Mouse (Mus musculus) neural tube, embryonic 15.5 days (tissue): ENCODE measurements around the gene Zfp334. TPM values are rescaled to one million over a fixed set of nuclear protein-coding genes. Genes with fewer than 3 reads are reported as not detected.

Source experiments
- ATAC-seq: fragments of 200-750 bp; cut with Nextera tagmentation; 2 replicates; pipeline ENCODE4 v1.8.0; 2017; ENCODE audit warnings: mild to moderate bottlenecking, moderate TSS enrichment, moderate library complexity; ENCODE audit not compliant: low FRiP score
- H3K27ac ChIP-seq: fragments of 300-500 bp; sonication (generic); replicated peaks from 2 replicates; pipeline ENCODE4 v1.5.1; 2015; ENCODE audit warnings: mild to moderate bottlenecking, inconsistent platforms
- H3K27me3 ChIP-seq: fragments of 300-500 bp; sonication (generic); replicated peaks from 2 replicates; pipeline ENCODE4 v1.6.1; 2015; ENCODE audit warnings: inconsistent platforms
- H3K36me3 ChIP-seq: fragments of 300-500 bp; sonication (generic); 2 replicates; pipeline ENCODE4 v1.6.1; 2015; ENCODE audit warnings: inconsistent platforms
- H3K4me1 ChIP-seq: fragments of 300-500 bp; sonication (generic); 2 replicates; pipeline ENCODE4 v1.6.1; 2015; ENCODE audit warnings: inconsistent platforms
- H3K4me2 ChIP-seq: fragments of 300-500 bp; sonication (generic); 2 replicates; pipeline ENCODE4 v1.6.1; 2015; ENCODE audit warnings: inconsistent platforms, mild to moderate bottlenecking, moderate library complexity
- H3K4me3 ChIP-seq: fragments of 300-500 bp; sonication (generic); replicated peaks from 2 replicates; pipeline ENCODE4 v1.5.1; 2015; ENCODE audit warnings: mild to moderate bottlenecking, inconsistent platforms
- H3K9ac ChIP-seq: fragments of 300-500 bp; sonication (generic); replicated peaks from 2 replicates; pipeline ENCODE4 v1.6.1; 2015; ENCODE audit warnings: mild to moderate bottlenecking, inconsistent platforms
- H3K9me3 ChIP-seq: fragments of 300-500 bp; sonication (generic); replicated peaks from 2 replicates; pipeline ENCODE4 v1.6.1; 2016; ENCODE audit warnings: inconsistent platforms
- WGBS: fragments of 180-500 bp; shearing (Covaris S2); methylation state at CpG from one replicate; pipeline ENCODE4 v1.1.7; 2015; ENCODE audit warnings: mixed read lengths; 5-methylcytosine and 5-hydroxymethylcytosine counted together
- polyA plus RNA-seq: library from polyadenylated mRNA; unstranded; fragments of >200 nt; fragmentation: Nextera tagmentation; extraction: Ambion mirVana; gene quantifications from 2 replicates; pipeline ENCODE4 v1.2.1, GENCODE M21; 2015

Zfp334 gene
- polyA plus RNA-seq = 7.2 and 7.4 TPM in 2 replicates

- H3K4me2 ChIP-seq = peak within 1 kb of the TSS; percentile 74
- H3K9me3 ChIP-seq = no peaks in the 10 kb centered on the region
- peak within 1 kb of the TSS; percentile 88 for H3K4me3 ChIP-seq
- peak within 1 kb of the TSS; percentile 95 for H3K27ac ChIP-seq
- peaks cover 27% of the 10 kb centered on the region for H3K4me1 ChIP-seq
- peak; percentile 89 for ATAC-seq
- peaks cover 37% of the 10 kb centered on the region for H3K36me3 ChIP-seq
- no peaks in the 10 kb centered on the region for H3K27me3 ChIP-seq
- WGBS = under 1% methylated on average over 40 of the region's 40 CpGs
- peak within 1 kb of the TSS; percentile 93 for H3K9ac ChIP-seq
These were observed at the start of gene Zfp334 for GRCm38 (mm10) chr2:165387844-165388495. TSS of gene Zfp334 (minus strand) at chr2:165388259.

- H3K27me3 ChIP-seq = no peaks in the 10 kb centered on the region
- WGBS = 67% methylated on average over 7 of the region's 7 CpGs
- no peaks in the 10 kb centered on the region for H3K4me1 ChIP-seq
- H3K9me3 ChIP-seq = no peaks in the 10 kb centered on the region
- H3K27ac ChIP-seq = no peak overlapping the region
- ATAC-seq = no peak
- no peak overlapping the region for H3K4me3 ChIP-seq
- H3K4me2 ChIP-seq = no peak overlapping the region
- no peak overlapping the region for H3K9ac ChIP-seq
- H3K36me3 ChIP-seq = no peaks in the 10 kb centered on the region
These were observed 40.6 kb upstream of the Zfp334 start for GRCm38 (mm10) chr2:165428694-165429093.

- Histone ChIP-seq H3K36me3 (no peaks in the 10 kb centered on the region), H3K27me3 (no peaks in the 10 kb centered on the region), H3K4me3 (no peak overlapping the region), H3K9me3 (no peaks in the 10 kb centered on the region), H3K4me1 (peaks cover 23% of the 10 kb centered on the region), H3K27ac (peak overlapping the region; percentile 56), H3K9ac (no peak overlapping the region), H3K4me2 (no peak overlapping the region)
- no peak for ATAC-seq
- WGBS = 46% methylated on average over 2 of the region's 2 CpGs
These were observed 32.1 kb upstream of the Zfp334 start for GRCm38 (mm10) chr2:165420195-165420594.

GRCm38 (mm10) chr2:165419670-165420111 is 31.6 kb upstream of the Zfp334 start:
- Histone ChIP-seq H3K4me2 (no peak overlapping the region), H3K36me3 (no peaks in the 10 kb centered on the region), H3K9ac (no peak overlapping the region), H3K27ac (peak overlapping the region; percentile 56), H3K4me3 (no peak overlapping the region), H3K9me3 (no peaks in the 10 kb centered on the region), H3K27me3 (no peaks in the 10 kb centered on the region), H3K4me1 (peaks cover 23% of the 10 kb centered on the region)
- no peak for ATAC-seq
- 58% methylated on average over 4 of the region's 4 CpGs for WGBS

GRCm38 (mm10) chr2:165418577-165418976 is 30.5 kb upstream of the Zfp334 start:
- Histone ChIP-seq H3K4me1 (peaks cover 26% of the 10 kb centered on the region), H3K27ac (no peak overlapping the region), H3K9ac (no peak overlapping the region), H3K4me3 (no peak overlapping the region), H3K36me3 (no peaks in the 10 kb centered on the region), H3K9me3 (no peaks in the 10 kb centered on the region), H3K4me2 (no peak overlapping the region), H3K27me3 (no peaks in the 10 kb centered on the region)
- ATAC-seq = no peak
- WGBS = 91% methylated on average over 2 of the region's 2 CpGs

- ATAC-seq = 0 out of 2 replicates have a peak, but pooled peaks have one; percentile 28
- Histone ChIP-seq H3K4me1 (peaks cover 26% of the 10 kb centered on the region), H3K27me3 (no peaks in the 10 kb centered on the region), H3K4me2 (no peak overlapping the region), H3K9ac (no peak overlapping the region), H3K36me3 (no peaks in the 10 kb centered on the region), H3K9me3 (no peaks in the 10 kb centered on the region), H3K4me3 (no peak overlapping the region), H3K27ac (peak overlapping the region; percentile 14; the same call in 1 of the 2 replicates)
- WGBS = 34% methylated on average over 7 of the region's 7 CpGs
These were observed 29.2 kb upstream of the Zfp334 start for GRCm38 (mm10) chr2:165417291-165417690.

- H3K36me3 ChIP-seq = no peaks in the 10 kb centered on the region
- H3K4me3 ChIP-seq = no peak overlapping the region
- H3K9ac ChIP-seq = no peak overlapping the region
- no peaks in the 10 kb centered on the region for H3K9me3 ChIP-seq
- no peak overlapping the region for H3K4me2 ChIP-seq
- no peak for ATAC-seq
- H3K27ac ChIP-seq = no peak overlapping the region
- H3K27me3 ChIP-seq = no peaks in the 10 kb centered on the region
- peaks cover 26% of the 10 kb centered on the region for H3K4me1 ChIP-seq
- whole genome bisulfite sequencing = 80% methylated on average over 6 of the region's 6 CpGs
These were observed 27.7 kb upstream of the Zfp334 start for GRCm38 (mm10) chr2:165415795-165416194.

- Histone ChIP-seq H3K9me3 (no peaks in the 10 kb centered on the region), H3K4me2 (no peak overlapping the region), H3K27me3 (no peaks in the 10 kb centered on the region), H3K4me3 (no peak overlapping the region), H3K4me1 (peaks cover 22% of the 10 kb centered on the region), H3K36me3 (no peaks in the 10 kb centered on the region), H3K9ac (no peak overlapping the region), H3K27ac (0 out of 2 replicates have a peak overlapping the region, but pooled peaks have one; percentile 18)
- no peak for ATAC-seq
- 61% methylated on average over 11 of the region's 11 CpGs for WGBS
These were observed 27.2 kb upstream of the Zfp334 start for GRCm38 (mm10) chr2:165415141-165415721.

GRCm38 (mm10) chr2:165414321-165414720 is 26.3 kb upstream of the Zfp334 start:
- no peaks in the 10 kb centered on the region for H3K27me3 ChIP-seq
- ATAC-seq = no peak
- no peaks in the 10 kb centered on the region for H3K9me3 ChIP-seq
- H3K27ac ChIP-seq = no peak overlapping the region
- H3K4me3 ChIP-seq = no peak overlapping the region
- no peaks in the 10 kb centered on the region for H3K36me3 ChIP-seq
- no peak overlapping the region for H3K4me2 ChIP-seq
- WGBS = 89% methylated on average over 5 of the region's 5 CpGs
- no peak overlapping the region for H3K9ac ChIP-seq
- peaks cover 16% of the 10 kb centered on the region for H3K4me1 ChIP-seq

- ATAC-seq = no peak
- WGBS = 52% methylated on average over 3 of the region's 3 CpGs
- H3K27ac ChIP-seq = no peak overlapping the region
These were observed 25.8 kb upstream of the Zfp334 start for GRCm38 (mm10) chr2:165413884-165414283.

GRCm38 (mm10) chr2:165407700-165408301 is 19.7 kb upstream of the Zfp334 start:
- Histone ChIP-seq H3K9me3 (no peaks in the 10 kb centered on the region), H3K9ac (no peak overlapping the region), H3K27ac (no peak overlapping the region), H3K27me3 (no peaks in the 10 kb centered on the region), H3K36me3 (no peaks in the 10 kb centered on the region), H3K4me1 (no peaks in the 10 kb centered on the region), H3K4me3 (no peak overlapping the region), H3K4me2 (no peak overlapping the region)
- 49% methylated on average over 10 of the region's 10 CpGs for WGBS
- ATAC-seq = no peak

More at GRCm38 (mm10) chr2:165413884-165414283, 25.8 kb upstream of the Zfp334 start:
- peaks cover 16% of the 10 kb centered on the region for H3K4me1 ChIP-seq
- H3K9me3 ChIP-seq = no peaks in the 10 kb centered on the region
- H3K9ac ChIP-seq = no peak overlapping the region
- no peak overlapping the region for H3K4me2 ChIP-seq
- no peaks in the 10 kb centered on the region for H3K36me3 ChIP-seq
- no peaks in the 10 kb centered on the region for H3K27me3 ChIP-seq
- H3K4me3 ChIP-seq = no peak overlapping the region

- no peak for ATAC-seq
- H3K4me3 ChIP-seq = no peak overlapping the region
- no peak overlapping the region for H3K4me2 ChIP-seq
- H3K36me3 ChIP-seq = no peaks in the 10 kb centered on the region
- H3K27ac ChIP-seq = no peak overlapping the region
- no peak overlapping the region for H3K9ac ChIP-seq
- H3K4me1 ChIP-seq = no peaks in the 10 kb centered on the region
- no peaks in the 10 kb centered on the region for H3K27me3 ChIP-seq
- 69% methylated on average over 6 of the region's 6 CpGs for WGBS
- no peaks in the 10 kb centered on the region for H3K9me3 ChIP-seq
These were observed 17.3 kb upstream of the Zfp334 start for GRCm38 (mm10) chr2:165405351-165405750.
